Mouse (Mus musculus): Measurements from ENCODE around the gene Gm49387.

The Gm49387 gene

DNA sequence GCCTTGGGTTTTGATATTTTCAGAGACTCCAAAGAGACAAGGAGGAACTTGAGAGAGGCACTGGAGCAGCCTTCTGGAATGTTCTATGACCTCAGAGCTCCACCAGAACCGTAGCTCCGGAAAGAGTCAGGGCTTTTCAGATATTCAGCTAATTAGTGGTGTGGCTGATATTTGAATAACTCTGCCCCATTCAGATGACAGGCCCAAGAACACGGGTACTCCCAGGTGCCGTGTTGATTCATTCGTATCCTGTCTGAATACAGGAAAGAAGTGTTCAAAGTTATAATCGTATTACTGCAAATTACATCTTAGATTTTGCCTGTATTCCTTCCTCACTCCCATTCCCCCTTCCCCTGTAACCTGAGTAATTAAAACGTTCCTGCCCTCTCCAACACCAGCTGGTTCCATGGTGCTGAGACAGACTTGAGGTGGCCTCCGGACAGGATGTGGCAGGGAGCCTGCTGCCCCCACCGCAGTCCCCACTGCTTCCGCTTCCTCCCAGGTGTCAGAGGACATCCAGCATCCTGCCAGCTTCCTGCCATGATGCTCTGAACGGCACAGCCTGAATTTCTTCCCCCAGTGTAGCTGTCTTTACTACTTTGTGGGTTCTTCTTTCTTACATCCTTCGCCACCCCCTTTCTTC, 109.1 kb downstream of the Gm49387 start:
- CTCF ChIA-PET = no interaction called here

DNA sequence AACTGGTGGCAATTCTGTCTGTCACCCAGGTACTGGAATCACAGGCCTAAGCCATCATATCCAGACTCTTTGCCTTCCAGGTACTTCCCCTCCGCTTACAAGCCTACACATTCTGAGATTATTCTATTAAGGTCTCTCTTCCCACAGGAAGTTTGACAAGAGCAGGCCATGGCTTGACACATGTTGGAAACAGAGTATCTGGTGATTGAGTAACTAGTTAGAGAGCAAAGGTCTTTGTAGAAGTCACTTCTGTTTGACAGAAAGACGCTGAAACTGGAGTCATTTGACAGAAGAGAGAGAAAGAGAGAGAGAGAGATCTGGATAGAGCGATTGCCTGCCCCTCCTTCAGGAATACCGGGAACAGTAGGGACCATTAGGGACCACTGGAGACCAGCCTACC, 109.8 kb downstream of the Gm49387 start:
- CTCF ChIA-PET = no interaction called here

DNA sequence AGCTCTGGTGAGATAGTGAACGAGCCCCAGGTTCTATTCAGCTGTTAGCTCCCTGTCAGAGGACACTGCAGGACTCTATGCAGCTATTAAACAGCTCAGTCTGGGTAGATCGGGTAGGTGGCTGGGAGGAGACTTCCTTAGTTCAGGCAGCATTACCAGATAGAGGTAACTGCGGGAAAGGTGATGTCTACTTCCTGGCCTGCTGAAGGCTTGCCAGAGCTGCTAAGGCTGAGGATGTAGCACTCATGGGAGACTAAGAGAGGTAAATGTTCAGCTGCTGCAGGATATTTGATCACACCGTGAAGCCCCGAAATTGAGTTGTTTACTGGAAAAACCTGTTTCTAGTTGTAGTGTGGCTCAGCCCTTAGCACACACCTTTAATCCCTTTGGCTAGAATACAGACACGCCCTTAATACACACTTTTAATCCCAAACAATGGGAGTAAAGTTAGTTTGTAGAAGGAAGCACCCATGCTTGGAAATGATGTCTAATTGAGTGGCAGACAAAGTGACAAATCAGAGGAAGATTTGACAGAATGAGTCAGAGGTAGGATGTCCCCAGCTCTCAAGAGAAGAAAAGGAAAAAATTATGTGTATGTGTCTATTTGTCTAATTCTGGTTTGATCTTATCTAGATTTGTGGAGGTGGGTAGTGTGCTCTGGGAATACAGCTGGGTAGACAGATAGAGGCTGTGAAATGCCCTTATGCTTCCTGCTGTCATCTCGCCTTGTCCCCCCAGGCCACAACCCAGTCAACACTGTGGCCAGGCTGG, 115.5 kb downstream of the Gm49387 start:
- CTCF ChIA-PET = no interaction called here

DNA sequence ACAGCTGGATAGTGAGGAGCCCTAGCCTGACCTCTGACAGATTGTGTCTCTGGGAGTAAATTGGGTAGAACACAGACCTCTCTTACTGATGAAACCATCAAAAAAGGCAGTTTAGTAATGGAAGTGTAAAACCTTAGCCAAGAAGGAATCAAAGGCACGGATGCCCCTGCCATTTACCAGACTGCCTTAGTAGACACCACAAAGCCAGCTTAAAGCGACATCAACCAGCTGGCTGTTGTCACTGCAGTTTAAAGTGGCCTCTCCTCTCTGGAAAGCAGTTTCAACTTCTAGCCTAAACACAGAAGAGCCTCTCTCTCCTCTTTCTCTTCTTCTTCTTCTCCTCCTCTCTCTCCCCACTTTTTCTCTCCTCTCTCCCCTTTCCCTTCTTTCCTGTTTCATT, 119.4 kb downstream of the Gm49387 start:
- CTCF ChIA-PET = no interaction called here

DNA sequence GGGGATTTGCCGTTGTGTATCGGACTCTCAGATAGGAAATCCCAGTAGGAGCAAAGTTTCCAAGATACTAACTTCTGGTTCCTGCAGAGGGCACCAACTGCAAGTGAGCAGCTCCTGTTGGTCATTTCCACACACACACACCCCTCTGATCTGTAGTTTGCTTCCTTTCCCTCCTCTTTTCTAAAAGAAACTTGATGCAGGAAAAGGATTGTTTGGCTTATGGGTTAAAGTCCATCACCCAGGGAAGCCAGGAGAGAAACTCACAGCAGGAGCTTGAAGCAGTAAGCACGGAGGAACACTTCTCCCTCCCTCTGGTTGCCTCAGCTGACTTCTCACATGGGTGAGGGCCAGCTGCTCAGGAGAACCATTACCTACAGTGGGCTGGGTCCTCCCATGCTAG, 121.5 kb downstream of the Gm49387 start:
- CTCF ChIA-PET = no interaction called here

DNA sequence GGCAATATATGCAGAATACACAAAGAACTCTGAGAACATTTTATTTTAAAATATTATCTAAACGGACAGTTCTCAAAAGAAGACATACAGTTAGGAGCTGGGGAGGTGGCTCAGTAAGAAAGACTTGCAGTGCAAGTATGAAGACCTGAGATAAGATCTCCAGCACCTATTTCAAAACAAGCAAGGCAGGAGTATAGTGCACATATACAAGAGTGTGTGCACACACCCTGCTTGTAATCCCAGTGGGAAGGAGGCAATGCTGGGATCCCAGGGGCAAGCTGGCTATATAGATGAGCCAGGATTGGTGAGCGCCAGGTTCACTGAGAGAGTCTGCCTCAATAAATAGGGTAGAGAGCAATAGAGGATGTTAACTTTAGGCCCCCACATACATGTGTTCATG, 124.8 kb downstream of the Gm49387 start:
- CTCF ChIA-PET = no interaction called here

DNA sequence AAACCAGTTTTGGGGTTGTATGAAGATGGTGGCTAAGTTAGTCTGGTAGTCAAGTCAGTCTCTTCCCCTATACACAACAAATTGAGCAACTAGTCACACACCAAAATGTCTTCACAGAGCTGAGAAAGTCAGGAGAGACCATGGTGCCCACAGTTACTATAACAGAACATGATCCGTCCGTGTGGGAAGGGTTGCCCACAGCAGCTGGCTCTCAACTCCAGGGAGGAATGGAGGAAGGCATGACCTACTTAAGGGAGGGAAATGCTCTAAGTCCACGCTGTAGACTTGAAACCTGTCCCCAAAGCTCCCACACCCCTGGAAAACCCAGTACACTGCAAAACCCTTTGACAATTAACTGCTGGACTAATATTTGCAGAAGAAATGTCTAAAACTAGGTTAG, 130.4 kb downstream of the Gm49387 start:
- CTCF ChIA-PET = no interaction called here

DNA sequence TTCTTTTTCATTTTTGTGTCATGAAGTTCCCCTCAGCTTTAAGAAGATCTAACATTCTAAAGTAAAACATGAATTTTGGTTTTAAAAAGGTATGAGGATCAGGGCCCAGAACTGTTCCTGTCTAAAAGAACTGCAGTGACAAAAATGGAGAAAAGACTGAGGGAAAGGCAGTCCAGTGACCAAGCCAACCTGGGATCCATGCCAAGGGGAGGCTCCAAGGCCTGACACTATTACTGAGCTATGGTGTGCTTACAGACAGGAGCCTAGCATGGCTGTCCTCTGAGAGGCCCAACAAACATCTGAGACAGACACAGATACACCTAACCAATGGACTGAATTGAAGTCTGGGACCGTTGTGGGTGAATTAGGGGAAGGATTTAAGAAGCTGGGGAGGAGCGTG, 130.8 kb downstream of the Gm49387 start:
- CTCF ChIA-PET = no interaction called here

DNA sequence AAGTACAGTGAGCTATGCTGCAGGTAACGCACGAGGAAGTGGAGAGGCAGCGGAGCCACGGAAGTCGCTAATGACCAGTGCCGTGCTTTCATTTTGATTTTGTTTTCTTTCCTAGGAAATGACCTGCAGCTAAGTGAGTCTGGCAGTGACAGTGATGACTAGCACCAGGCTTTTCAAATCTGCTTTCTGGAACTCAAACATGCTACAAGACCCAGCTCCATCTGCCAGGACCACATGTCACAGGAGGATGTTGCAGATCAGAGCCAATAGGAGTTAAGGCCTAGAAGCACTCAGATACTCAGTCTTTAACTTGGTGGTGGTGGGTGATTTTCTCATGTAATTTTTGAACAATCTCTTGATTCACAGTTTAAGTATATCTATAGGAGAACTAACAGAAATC, 134.2 kb downstream of the Gm49387 start:
- CTCF ChIA-PET = no interaction called here

DNA sequence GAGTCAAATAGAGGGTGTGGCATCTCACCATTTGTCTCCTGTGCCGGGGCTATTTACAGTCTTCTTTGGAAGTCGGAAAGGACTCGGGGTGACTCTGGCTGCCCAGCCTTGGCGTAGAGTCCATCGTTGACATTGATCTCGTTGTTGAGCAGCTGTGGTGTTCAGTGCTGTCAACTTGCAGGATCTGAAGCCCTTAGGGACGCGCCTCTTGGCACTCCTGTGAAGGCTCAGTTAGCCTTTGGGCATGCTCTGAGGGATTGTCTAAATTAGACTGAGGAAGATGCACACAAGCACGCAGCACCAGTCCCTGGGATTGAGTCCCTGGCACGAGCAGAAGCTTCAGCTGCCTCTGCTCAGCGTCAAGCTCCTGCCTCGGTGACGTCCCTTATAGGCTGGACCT, 137.3 kb downstream of the Gm49387 start:
- CTCF ChIA-PET = no interaction called here

All from spleen, embryonic (tissue).